Mouse (Mus musculus) adrenal gland, adult (tissue): ENCODE results near the gene Gm49384.

Experiments used
- DNase-seq, 2 experiments: peaks; one replicate each; pipeline ENCODE4 v3.0.0; 2022 to 2023; ENCODE audit warnings: low spot score in 1 of 2; ENCODE audit not compliant: inconsistent age in 2 of 2

Gm49384 gene

GRCm38 (mm10) chr12:69207926-69208325, 3.9 kb upstream of the Gm49384 start:
- no peak for DNase-seq

- no peak for DNase-seq
Observed at GRCm38 (mm10) chr12:69207396-69207795, 3.3 kb upstream of the Gm49384 start.

- DNase-seq = no peak
Observed at GRCm38 (mm10) chr12:69198985-69199384, 5.1 kb downstream of the Gm49384 start.

- peak; percentile 86 to 94 for DNase-seq
Observed at GRCm38 (mm10) chr12:69198164-69198535, 5.9 kb downstream of the Gm49384 start, which contains the start of gene Dnaaf2. Gene Dnaaf2, minus strand, starts transcription at chr12:69198429.

- peak; percentile 68 to 85 for DNase-seq
Observed at GRCm38 (mm10) chr12:69197378-69198163, 6.5 kb downstream of the Gm49384 start.

GRCm38 (mm10) chr12:69196444-69197377, 7.4 kb downstream of the Gm49384 start, which contains the start of gene Gm49383:
Gene Gm49383, minus strand, starts transcription at chr12:69197104.
- peak; percentile 79 to 89 for DNase-seq

- no peak for DNase-seq
Observed at GRCm38 (mm10) chr12:69192637-69193036, 11.4 kb downstream of the Gm49384 start.

- no peak for DNase-seq
Observed at GRCm38 (mm10) chr12:69191396-69191795, 12.7 kb downstream of the Gm49384 start.

GRCm38 (mm10) chr12:69190522-69190921, 13.5 kb downstream of the Gm49384 start:
- peak in 1 of 2 experiments; percentile 39 for DNase-seq

- DNase-seq = no peak
Observed at GRCm38 (mm10) chr12:69190074-69190473, 14.0 kb downstream of the Gm49384 start.

GRCm38 (mm10) chr12:69186811-69187471, 17.1 kb downstream of the Gm49384 start:
- DNase-seq = peak; percentile 45 to 64

GRCm38 (mm10) chr12:69185371-69185770, 18.7 kb downstream of the Gm49384 start:
- DNase-seq = peak in 1 of 2 experiments; percentile 59

- no peak for DNase-seq
Observed at GRCm38 (mm10) chr12:69184342-69185295, 19.4 kb downstream of the Gm49384 start.

- peak; percentile 98 to 99 for DNase-seq
Observed at GRCm38 (mm10) chr12:69183583-69184308, 20.3 kb downstream of the Gm49384 start, which contains the start of the genes Rpl36al and Mgat2. Gene Rpl36al, minus strand, starts transcription at chr12:69184083. Gene Mgat2, plus strand, starts transcription at chr12:69184157.

GRCm38 (mm10) chr12:69181800-69182199, 22.3 kb downstream of the Gm49384 start:
- DNase-seq = no peak

- DNase-seq = no peak
Observed at GRCm38 (mm10) chr12:69179371-69179770, 24.7 kb downstream of the Gm49384 start.

GRCm38 (mm10) chr12:69177526-69177925, 26.5 kb downstream of the Gm49384 start:
- DNase-seq = no peak

- no peak for DNase-seq
Observed at GRCm38 (mm10) chr12:69175975-69176374, 28.1 kb downstream of the Gm49384 start.

GRCm38 (mm10) chr12:69171307-69171706, 32.8 kb downstream of the Gm49384 start:
- no peak for DNase-seq
